Mouse (Mus musculus) stomach, postnatal 0 days (tissue): Measurements from ENCODE around the gene Psmc3.

Experiments used
- CTCF ChIP-seq: IDR thresholded peaks from 2 replicates; pipeline ENCODE4 v1.5.1; 2016; ENCODE audit warnings: antibody characterized with exemption, low read depth, mild to moderate bottlenecking, moderate library complexity
- EP300 ChIP-seq: optimal IDR thresholded peaks from 2 replicates; pipeline ENCODE3; 2016; ENCODE audit warnings: antibody characterized with exemption

- no peak for TF ChIP-seq CTCF
- no peak for TF ChIP-seq EP300
Observed at GRCm38 (mm10) chr2:91112491-91112890, 58.7 kb downstream of the Psmc3 start.
